Mouse (Mus musculus) embryonic facial prominence, embryonic 14.5 days (tissue): Measurements from ENCODE around the gene Mamdc2. TPM values are rescaled to one million over a fixed set of nuclear protein-coding genes. Genes with fewer than 3 reads are reported as not detected.

Experiments used
- ATAC-seq: fragments of 200-750 bp; cut with Nextera tagmentation; 2 replicates; pipeline ENCODE4 v1.8.0; 2017; ENCODE audit warnings: low read depth, moderate number of reproducible peaks, moderate TSS enrichment
- DNase-seq: peaks from one replicate; pipeline ENCODE4 v3.0.0-alpha.2; 2015; ENCODE audit warnings: low spot score
- H3K27ac ChIP-seq: fragments of 300-500 bp; sonication (generic); replicated peaks from 2 replicates; pipeline ENCODE4 v1.5.1; 2014; ENCODE audit warnings: low read depth, mild to moderate bottlenecking, low read length, moderate library complexity
- H3K27me3 ChIP-seq: fragments of 300-500 bp; sonication (generic); replicated peaks from 2 replicates; pipeline ENCODE4 v1.6.1; 2014; ENCODE audit warnings: low read length; ENCODE audit not compliant: control insufficient read depth, insufficient read depth
- H3K36me3 ChIP-seq: fragments of 300-500 bp; sonication (generic); 2 replicates; pipeline ENCODE4 v1.6.1; 2014; ENCODE audit warnings: low read length, mixed read lengths; ENCODE audit not compliant: control insufficient read depth, insufficient read depth
- H3K4me1 ChIP-seq: fragments of 300-500 bp; sonication (generic); 2 replicates; pipeline ENCODE4 v1.6.1; 2014; ENCODE audit warnings: antibody characterized with exemption, low read length; ENCODE audit not compliant: control insufficient read depth, insufficient read depth
- H3K4me2 ChIP-seq: fragments of 300-500 bp; sonication (generic); 2 replicates; pipeline ENCODE4 v1.6.1; 2014; ENCODE audit warnings: low read depth, mild to moderate bottlenecking, low read length, moderate library complexity, mixed read lengths
- H3K4me3 ChIP-seq: fragments of 300-500 bp; sonication (generic); 2 replicates; pipeline ENCODE4 v1.5.1; 2014; ENCODE audit warnings: low read depth, mild to moderate bottlenecking, low read length
- H3K9ac ChIP-seq: fragments of 300-500 bp; sonication (generic); 2 replicates; pipeline ENCODE4 v1.6.1; 2014; ENCODE audit warnings: low read depth, mild to moderate bottlenecking, low read length, moderate library complexity, mixed read lengths
- H3K9me3 ChIP-seq: fragments of 300-500 bp; sonication (generic); 2 replicates; pipeline ENCODE4 v1.6.1; 2016; ENCODE audit warnings: low read length; ENCODE audit not compliant: control insufficient read depth
- whole genome bisulfite sequencing: fragments of 180-500 bp; shearing (Covaris S2); extraction: QIAGEN DNeasy Blood & Tissue Kit; methylation state at CpG from one replicate; pipeline ENCODE4 v1.1.7; 2014; 5-methylcytosine and 5-hydroxymethylcytosine counted together
- polyA plus RNA-seq: library from polyadenylated mRNA; unstranded; fragments of >200 nt; fragmentation: Nextera tagmentation; extraction: Ambion mirVana; gene quantifications from 2 replicates; pipeline ENCODE4 v1.2.1, GENCODE M21; 2014

Mamdc2 gene
- polyA plus RNA-seq, 1 experiment from 2014 or later = 7.5 TPM

DNA sequence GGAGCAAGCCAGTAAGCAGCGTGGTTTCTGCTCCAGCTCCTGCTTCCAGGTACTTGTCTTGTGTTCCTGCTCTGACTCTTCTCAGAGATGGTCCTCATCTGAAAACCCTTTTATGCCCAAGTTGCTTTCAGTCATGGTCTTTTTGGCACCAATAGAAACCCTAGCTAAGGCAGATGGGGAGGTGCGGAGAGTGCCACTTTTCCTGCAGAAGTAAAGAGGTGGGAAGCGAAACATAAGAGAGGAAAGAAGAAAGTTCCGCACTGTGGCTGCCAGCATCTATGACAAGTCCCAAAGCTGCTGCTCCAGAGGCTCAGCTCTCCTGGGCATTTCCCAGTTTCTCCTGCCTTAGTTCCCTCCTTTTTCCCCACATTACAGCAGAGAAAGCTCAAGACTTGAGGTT lies 67.3 kb downstream of the Mamdc2 start:
- ATAC-seq = no peak
- DNase-seq = no peak
- no peak overlapping the region for H3K9ac ChIP-seq
- H3K4me3 ChIP-seq = no peak overlapping the region
- H3K27ac ChIP-seq = no peak overlapping the region
- WGBS = 100% methylated on average over 4 of the region's 4 CpGs
- H3K4me1 ChIP-seq = 0 out of 2 replicates have a peak, but pooled peaks cover 3% of the 10 kb centered on the region
- H3K27me3 ChIP-seq = no peaks in the 10 kb centered on the region
- no peak overlapping the region for H3K4me2 ChIP-seq
- H3K36me3 ChIP-seq = no peaks in the 10 kb centered on the region
- H3K9me3 ChIP-seq = no peaks in the 10 kb centered on the region

DNA sequence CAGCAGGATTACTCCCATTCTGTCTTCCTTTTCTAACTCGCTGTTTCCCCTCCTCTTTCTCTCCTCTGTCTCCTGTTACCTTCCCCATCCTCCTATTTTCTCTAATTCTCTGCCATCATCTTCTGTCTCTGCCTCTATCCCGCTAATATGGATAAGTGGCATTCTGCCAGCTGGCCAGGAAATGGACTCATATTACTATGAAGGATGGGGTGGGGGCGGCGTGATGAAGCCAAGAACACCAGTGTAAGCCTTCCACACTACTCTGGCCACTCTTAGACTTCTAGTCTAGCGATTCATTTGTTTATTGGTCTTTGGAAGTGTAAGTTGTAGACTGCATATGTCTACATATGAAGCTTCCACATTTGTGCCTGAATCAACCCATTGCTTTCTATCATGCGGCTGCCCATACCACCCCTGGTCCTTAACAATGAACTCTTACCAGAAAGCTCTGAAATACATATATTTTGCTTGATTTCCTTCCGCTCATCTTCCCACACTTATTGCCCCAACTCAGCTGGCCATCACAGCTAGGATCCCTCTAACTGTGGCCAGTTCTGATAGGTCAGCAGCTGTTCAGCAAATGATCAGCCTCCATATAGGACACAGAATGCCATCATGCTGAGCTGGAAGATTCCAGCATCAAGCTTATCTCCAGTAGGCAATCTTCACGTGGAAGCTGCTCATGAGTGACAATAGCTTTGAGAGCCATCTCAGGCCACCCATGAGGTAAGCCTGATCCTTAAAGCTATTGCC lies 68.3 kb downstream of the Mamdc2 start:
- no peak for ATAC-seq
- Histone ChIP-seq H3K9me3 (no peaks in the 10 kb centered on the region), H3K4me1 (0 out of 2 replicates have a peak, but pooled peaks cover 3% of the 10 kb centered on the region), H3K4me3 (no peak overlapping the region), H3K27ac (no peak overlapping the region), H3K9ac (no peak overlapping the region), H3K4me2 (no peak overlapping the region), H3K27me3 (no peaks in the 10 kb centered on the region), H3K36me3 (no peaks in the 10 kb centered on the region)
- no peak for DNase-seq
- WGBS = 67% methylated on average over 8 of the region's 8 CpGs

DNA sequence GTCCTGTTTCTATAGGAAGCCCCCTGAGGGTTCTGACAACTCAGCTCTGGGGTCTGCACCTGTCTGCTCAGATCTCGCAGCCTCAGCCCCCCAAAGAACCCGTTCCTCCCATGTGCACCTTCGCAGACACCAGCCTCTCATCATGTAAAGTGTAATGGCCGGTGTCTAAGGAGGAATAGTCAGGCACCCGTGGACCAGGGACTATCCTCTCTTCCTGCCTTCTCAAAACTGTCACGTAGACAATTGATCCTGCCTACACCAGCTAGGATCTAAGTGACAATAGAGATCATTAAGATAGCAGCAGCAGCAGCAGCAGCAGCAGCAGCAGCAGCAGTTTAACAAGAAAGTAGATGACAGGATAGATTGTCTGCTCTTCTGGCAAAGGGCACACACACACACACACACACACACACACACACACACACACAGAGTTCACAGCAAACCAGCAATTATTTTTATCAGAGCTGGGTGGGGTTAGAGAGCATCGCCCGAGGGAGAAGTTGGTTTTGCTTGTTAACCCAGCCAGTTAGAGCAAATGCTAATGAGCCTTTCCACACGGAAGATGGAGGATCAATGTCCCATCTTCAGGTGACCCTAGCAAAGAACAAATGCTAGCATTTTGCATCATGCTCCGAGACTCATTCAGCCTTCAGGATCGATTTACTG lies 71.6 kb downstream of the Mamdc2 start:
- 45% methylated on average over 11 of the region's 11 CpGs for WGBS
- Histone ChIP-seq H3K4me3 (no peak overlapping the region), H3K36me3 (no peaks in the 10 kb centered on the region), H3K9ac (no peak overlapping the region), H3K4me2 (no peak overlapping the region), H3K27ac (no peak overlapping the region), H3K4me1 (no peaks in the 10 kb centered on the region), H3K9me3 (no peaks in the 10 kb centered on the region), H3K27me3 (no peaks in the 10 kb centered on the region)
- DNase-seq (no peak), ATAC-seq (no peak)

DNA sequence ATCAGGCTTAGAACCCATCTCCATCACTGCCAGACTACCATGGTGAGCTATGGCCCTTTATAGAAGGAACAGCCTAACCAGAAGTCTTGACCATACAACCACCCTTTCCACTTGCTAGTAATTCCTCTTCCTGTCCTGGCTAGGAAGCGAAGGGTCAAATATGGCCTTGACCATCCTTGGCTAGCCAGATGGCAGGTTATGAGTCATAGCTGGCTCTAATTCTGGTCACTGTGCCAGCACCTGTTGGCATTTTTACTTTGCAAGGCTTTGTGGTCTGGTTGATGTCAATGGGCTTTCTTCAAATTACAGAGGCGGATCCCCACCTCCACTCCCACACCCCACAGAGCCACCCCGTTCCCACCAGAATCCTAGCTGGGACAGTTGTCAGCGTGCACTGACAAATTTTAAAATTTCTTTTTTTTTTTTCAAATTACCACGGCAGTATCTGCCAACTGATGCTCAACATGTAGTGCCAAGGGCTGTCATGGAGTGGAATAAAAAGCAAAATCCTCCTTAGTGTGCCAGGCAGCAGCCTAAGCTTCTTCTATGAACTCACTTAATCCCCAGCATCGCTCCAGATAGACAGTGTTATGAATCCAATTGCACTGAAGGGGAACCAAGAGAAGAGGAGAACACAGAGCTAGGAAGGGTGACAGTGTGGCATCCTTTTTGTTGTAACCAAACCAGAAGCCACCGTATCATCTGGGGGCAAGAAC lies 73.1 kb downstream of the Mamdc2 start:
- H3K9me3 ChIP-seq = no peaks in the 10 kb centered on the region
- DNase-seq = no peak
- H3K4me2 ChIP-seq = no peak overlapping the region
- H3K27ac ChIP-seq = no peak overlapping the region
- no peaks in the 10 kb centered on the region for H3K27me3 ChIP-seq
- no peak overlapping the region for H3K9ac ChIP-seq
- H3K4me3 ChIP-seq = no peak overlapping the region
- H3K36me3 ChIP-seq = no peaks in the 10 kb centered on the region
- no peaks in the 10 kb centered on the region for H3K4me1 ChIP-seq
- ATAC-seq = no peak
- WGBS = 89% methylated on average over 7 of the region's 7 CpGs

DNA sequence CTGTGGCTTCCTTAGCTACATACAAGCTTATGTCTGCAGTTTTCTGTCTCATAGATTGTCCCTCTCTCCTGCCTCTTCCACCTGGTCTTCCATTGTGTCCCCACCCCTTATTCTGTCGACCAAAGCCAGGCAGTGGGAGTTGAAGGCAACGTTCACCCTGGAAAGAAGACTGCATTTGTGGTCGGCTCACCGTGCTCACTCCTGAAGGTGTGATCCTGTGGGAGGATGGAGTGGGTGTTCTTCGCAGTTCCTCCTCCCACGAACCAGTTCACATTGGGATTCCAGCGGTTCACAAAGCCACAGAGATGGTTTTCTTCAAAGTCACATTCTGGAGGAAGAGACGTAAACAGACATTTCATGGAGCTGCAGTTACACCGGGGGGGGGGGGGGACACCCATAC lies 74.5 kb downstream of the Mamdc2 start:
- Histone ChIP-seq H3K27ac (no peak overlapping the region), H3K27me3 (no peaks in the 10 kb centered on the region), H3K4me2 (no peak overlapping the region), H3K9me3 (no peaks in the 10 kb centered on the region), H3K4me1 (no peaks in the 10 kb centered on the region), H3K36me3 (no peaks in the 10 kb centered on the region), H3K4me3 (no peak overlapping the region), H3K9ac (no peak overlapping the region)
- DNase-seq (no peak), ATAC-seq (no peak)
- 79% methylated on average over 9 of the region's 9 CpGs for WGBS

DNA sequence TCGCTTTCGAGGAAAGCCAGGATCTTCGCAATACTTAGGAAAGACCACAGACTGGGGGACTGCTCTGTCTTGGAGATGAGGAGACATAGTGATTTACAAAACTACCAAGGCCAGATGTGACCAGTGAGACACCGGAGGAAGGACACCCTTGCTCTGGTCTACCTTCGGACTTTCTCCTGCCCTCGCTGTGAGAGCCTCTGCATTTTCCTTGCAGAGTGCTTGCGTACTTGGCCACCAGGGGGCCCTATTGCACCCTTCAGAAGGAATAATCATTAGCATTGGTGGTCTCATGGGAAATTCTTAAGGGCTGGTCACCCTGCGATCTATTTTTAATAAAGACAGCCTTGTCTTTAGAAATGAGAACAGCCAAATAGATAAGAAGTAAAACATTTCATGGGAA lies 75.0 kb downstream of the Mamdc2 start:
- no peak for ATAC-seq
- no peak overlapping the region for H3K4me2 ChIP-seq
- DNase-seq = peak; percentile 58
- no peaks in the 10 kb centered on the region for H3K36me3 ChIP-seq
- no peak overlapping the region for H3K9ac ChIP-seq
- H3K4me1 ChIP-seq = no peaks in the 10 kb centered on the region
- no peaks in the 10 kb centered on the region for H3K9me3 ChIP-seq
- 40% methylated on average over 8 of the region's 8 CpGs for WGBS
- H3K27ac ChIP-seq = no peak overlapping the region
- H3K4me3 ChIP-seq = no peak overlapping the region
- H3K27me3 ChIP-seq = no peaks in the 10 kb centered on the region

DNA sequence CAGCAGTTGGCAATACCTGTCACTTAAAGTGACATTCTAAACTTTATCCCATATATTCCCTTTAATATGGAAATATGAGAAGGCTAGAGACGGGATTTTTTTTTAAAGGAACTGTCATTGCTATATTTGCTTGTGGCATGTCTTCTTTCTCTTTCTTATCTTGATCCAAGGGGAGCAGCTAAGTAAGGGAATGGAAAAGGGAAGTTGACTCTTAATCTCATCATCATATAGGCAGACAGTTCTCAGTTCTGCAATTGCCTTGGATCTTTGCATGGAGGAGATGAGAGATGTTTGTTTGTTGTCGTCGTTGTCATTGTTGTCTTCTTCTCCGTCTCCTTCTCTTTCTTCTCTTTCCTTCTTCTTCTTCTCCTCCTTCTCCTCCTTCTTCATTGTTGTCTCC lies 79.0 kb downstream of the Mamdc2 start:
- Histone ChIP-seq H3K36me3 (no peaks in the 10 kb centered on the region), H3K27me3 (no peaks in the 10 kb centered on the region), H3K4me1 (no peaks in the 10 kb centered on the region), H3K9ac (no peak overlapping the region), H3K27ac (no peak overlapping the region), H3K4me2 (no peak overlapping the region), H3K9me3 (no peaks in the 10 kb centered on the region), H3K4me3 (no peak overlapping the region)
- no peak for ATAC-seq
- 86% methylated on average over 4 of the region's 4 CpGs for WGBS
- DNase-seq = no peak

DNA sequence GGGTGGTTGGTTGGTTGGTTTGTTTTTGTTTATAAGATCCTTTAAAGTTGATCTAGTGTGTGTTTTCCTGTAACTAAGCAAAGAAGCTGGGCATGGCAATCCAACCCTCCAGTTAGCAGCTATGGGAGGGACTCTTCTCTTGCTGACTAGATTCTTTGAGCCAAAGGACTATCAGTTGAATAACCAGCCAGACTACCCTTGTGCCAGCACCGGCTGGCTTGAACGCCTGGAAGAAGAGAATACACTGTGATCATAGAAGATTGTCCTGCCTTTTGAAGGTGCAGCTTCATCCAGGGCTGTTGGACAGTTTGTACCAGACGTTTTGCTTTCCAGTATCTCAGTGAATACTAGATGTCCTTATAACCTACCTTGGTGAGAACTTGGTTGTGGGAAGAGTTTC lies 86.2 kb downstream of the Mamdc2 start:
- ATAC-seq (no peak), DNase-seq (no peak)
- 80% methylated on average over 3 of the region's 3 CpGs for WGBS
- no peaks in the 10 kb centered on the region for H3K27me3 ChIP-seq
- H3K4me1 ChIP-seq = no peaks in the 10 kb centered on the region
- H3K4me3 ChIP-seq = no peak overlapping the region
- no peaks in the 10 kb centered on the region for H3K36me3 ChIP-seq
- H3K9ac ChIP-seq = no peak overlapping the region
- 0 out of 2 replicates have a peak, but pooled peaks cover 5% of the 10 kb centered on the region for H3K9me3 ChIP-seq
- no peak overlapping the region for H3K27ac ChIP-seq
- H3K4me2 ChIP-seq = no peak overlapping the region
